Mouse (Mus musculus) Patski (cell line): ENCODE data around the gene Med13l. TPM values are rescaled to one million over a fixed set of nuclear protein-coding genes. Genes with fewer than 3 reads are reported as not detected.

Experiments used
- ATAC-seq: fragments of 100-300 bp; one replicate; pipeline ENCODE4 v1.8.0; 2021
- CTCF ChIA-PET: fragments of 350-600 bp; sonication (Branson Sonifier 250); formaldehyde crosslinking; loops from one replicate; lab custom pipeline; 2022; ENCODE audit warnings: inconsistent platforms; lab: Charles Lee
- POLR2A ChIA-PET: fragments of 350-600 bp; sonication (Branson Sonifier 250); formaldehyde crosslinking; loops from one replicate; lab custom pipeline; 2022; ENCODE audit warnings: antibody characterized with exemption, inconsistent platforms; lab: Charles Lee
- DNase-seq: peaks from one replicate; pipeline ENCODE4 v3.0.0-alpha.2; 2011; ENCODE audit warnings: low read depth, low spot score
- H3K27me3 ChIP-seq: fragments of 371-371 bp; one replicate; pipeline ENCODE4 v1.5.1; 2021
- CTCF ChIP-seq: fragments of 100-300 bp; IDR thresholded peaks from one replicate; pipeline ENCODE4 v1.5.1; 2021
- in situ Hi-C: fragments of 300-500 bp; cut with MboI; formaldehyde crosslinking; loops from 3 replicates; pipeline ENCODE4 v1.11.1; 2018; ENCODE audit warnings: low pct_unique_long_range_greater_than_20kb, mixed read lengths
- polyA plus RNA-seq: library from polyadenylated mRNA; unstranded; gene quantifications from one replicate; pipeline ENCODE4 v1.2.3, GENCODE M21; 2021

Gene Med13l
- polyA plus RNA-seq, 1 experiment from 2014 or later: 35.3 TPM

DNA sequence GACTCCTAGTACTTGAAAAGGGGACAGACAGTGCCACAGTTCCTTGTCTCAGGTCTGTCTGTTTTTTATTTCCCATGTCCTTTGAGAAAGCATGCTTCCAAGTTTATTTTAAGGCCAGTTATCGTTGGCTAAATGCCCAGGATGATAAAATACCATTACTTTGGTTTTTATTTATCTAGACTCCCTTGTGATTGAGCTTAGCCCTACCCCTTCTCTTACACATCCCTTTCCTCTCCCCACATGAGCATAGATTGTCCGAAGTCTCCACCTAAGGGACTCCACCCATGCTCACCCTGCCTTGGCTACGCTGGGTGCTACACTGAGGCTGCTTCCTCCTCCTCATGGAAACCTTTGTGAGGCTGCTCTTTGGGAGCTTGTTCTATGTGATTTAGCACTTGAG lies 115.2 kb downstream of the Med13l start:
- in situ Hi-C loops: no loop called here
- ATAC-seq (no peak), DNase-seq (no peak)
- no peak for TF ChIP-seq CTCF
- POLR2A ChIA-PET: no interaction called here
- H3K27me3 ChIP-seq: no peaks in the 10 kb centered on the region
- CTCF ChIA-PET: interaction anchor here (1.0 to 1.4 kb wide), 2 partner anchors 8 to 12 kb away, joined by 3 to 4 read pairs; no protein-coding TSS in a partner anchor

DNA sequence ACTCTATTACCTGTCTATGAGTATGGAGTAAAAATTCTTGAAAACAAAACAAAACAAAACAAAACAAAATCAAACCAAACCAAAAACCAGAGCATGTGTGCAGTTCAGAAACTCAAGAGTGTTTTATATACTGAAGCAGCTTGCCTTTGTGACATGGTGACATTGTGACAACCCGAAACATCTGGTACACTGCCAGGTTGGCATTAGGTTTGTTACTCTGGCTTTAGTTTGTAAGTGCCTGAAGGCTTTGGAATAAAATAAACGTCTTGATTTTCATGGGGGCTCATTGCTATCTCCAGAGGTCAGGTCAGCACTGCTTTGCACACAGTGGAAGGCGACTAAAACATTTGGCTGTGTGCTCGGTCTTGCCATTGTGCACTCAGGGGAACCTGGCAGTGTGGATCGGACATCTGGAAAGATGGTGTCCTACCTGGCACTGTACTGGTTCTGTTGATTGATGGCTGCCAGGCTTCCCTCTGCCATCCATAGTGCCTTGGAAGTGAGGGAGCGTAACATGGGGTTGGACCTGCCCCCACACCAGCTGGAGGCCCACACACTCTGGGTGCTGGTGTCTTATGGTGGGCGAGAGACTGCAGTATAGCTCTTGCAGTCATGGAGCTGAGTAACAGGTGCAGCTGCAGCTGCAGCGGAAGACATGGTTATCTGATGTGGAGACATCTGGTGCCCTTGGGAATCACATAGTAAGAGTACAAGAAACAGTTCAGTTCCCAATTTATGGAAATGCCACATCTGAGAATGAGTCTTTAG lies 115.9 kb downstream of the Med13l start:
- ATAC-seq: no peak
- TF ChIP-seq CTCF: no peak
- in situ Hi-C loops: no loop called here
- ChIA-PET POLR2A (no interaction called here), CTCF (interaction anchor here (1.0 to 1.4 kb wide), 2 partner anchors 9 to 12 kb away, joined by 3 to 4 read pairs; no protein-coding TSS in a partner anchor)
- no peaks in the 10 kb centered on the region for H3K27me3 ChIP-seq
- no peak for DNase-seq

DNA sequence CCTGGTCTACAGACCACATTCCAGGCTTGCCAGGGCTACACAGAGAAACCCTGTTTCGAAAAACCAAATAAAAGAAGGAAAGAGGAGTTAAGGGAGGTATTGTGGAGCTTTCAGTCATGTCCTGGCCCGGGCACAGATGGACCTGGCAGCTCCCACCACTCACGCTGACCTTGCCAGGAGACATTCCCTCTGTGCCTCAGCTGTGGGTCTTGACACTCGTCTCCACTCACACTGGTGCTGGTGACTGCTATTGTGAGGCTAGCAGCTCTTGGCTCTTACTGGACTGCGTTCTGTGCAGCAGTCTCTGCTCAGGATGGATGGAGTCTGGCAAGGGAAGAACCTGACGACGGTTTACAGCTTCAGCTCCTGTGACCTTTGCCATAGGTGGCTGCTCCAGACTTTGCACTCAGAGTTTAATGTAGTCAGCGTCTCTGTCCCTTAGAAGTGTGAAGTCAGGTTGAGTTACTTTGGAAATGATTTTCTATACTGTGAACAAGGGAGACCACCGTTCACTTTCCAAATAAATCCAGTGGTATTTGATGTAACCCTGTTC lies 118.9 kb downstream of the Med13l start:
- in situ Hi-C loops: no loop called here
- TF ChIP-seq CTCF: no peak
- CTCF ChIA-PET: no interaction called here
- DNase-seq: no peak
- POLR2A ChIA-PET: no interaction called here
- no peaks in the 10 kb centered on the region for H3K27me3 ChIP-seq
- no peak for ATAC-seq

DNA sequence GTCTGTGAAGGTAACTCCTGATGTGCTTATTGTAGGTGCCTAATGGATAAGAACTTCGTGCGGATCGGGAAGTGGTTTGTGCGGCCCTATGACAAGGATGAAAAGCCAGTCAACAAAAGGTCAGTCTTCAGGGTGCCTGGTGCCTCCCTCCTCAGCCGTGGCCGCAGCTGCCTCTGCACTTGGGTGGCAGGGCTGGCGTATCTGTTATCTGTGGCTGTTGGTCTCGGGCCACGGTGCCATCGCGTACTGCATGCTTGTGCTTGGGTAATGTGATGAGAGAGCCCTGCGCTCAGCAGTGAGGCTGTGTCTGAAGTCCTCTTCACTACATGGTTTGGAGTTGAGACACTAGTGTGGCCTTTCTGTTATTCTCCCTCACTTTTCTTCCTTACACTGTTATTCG lies 120.4 kb downstream of the Med13l start:
- in situ Hi-C loops: no loop called here
- ChIA-PET POLR2A (no interaction called here), CTCF (no interaction called here)
- no peak for TF ChIP-seq CTCF
- H3K27me3 ChIP-seq: no peaks in the 10 kb centered on the region
- ATAC-seq (no peak), DNase-seq (no peak)

DNA sequence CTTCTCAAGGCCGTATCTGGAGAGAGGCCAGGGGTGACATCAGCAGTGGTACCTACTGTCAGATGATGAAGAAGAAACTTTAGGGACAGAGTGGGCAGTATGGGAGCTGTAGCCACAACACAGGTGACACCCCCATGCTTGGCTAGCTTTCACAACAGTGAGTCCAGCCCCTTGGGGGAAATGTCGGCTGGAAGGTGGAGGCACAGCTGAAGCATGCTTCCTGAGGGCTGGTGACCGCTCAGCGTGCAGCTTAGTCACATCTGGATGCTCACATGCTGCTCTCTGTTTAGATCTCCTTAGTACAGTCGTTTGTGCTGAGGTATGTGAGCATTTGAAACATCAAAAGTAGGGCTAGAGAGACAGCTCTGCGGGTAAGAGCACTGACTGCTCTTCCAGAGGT lies 121.5 kb downstream of the Med13l start:
- DNase-seq: no peak
- in situ Hi-C loops: no loop called here
- no peak for TF ChIP-seq CTCF
- CTCF ChIA-PET: interaction anchor here (1.6 kb wide), 1 partner anchor 87 kb away, joined by 5 read pairs; no protein-coding TSS in a partner anchor
- POLR2A ChIA-PET: interaction anchor here (1.7 kb wide), 1 partner anchor 22 kb away, joined by 3 read pairs; no protein-coding TSS in a partner anchor
- peak; percentile 54 for ATAC-seq
- H3K27me3 ChIP-seq: no peaks in the 10 kb centered on the region

DNA sequence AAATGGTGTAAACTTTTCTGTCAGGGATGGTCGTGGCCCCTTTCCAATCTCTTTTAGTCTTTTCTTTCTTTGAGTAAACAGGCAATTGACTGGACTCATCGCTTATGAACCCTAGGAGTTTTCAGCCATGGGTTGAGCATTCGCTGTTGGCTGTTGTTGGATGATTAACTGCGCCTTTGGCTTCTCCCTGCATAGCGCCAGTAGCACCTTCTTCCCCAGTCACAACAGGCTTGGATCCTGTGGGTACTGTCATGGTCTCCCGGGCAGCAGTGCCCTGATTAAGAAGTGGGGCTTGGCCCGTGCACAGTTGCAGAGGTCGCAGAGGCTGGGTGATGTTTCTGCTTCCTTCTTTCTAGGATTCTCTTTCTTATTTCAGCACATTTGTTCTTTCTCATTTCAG lies 124.7 kb downstream of the Med13l start:
- H3K27me3 ChIP-seq: no peaks in the 10 kb centered on the region
- CTCF ChIA-PET: interaction anchor here (1.0 to 1.2 kb wide), 2 partner anchors 13 to 21 kb away, joined by 3 to 4 read pairs; no protein-coding TSS in a partner anchor
- in situ Hi-C loops: no loop called here
- ATAC-seq: no peak
- POLR2A ChIA-PET: interaction anchor here (0.6 kb wide), 1 partner anchor 46 kb away, joined by 3 read pairs; no protein-coding TSS in a partner anchor
- TF ChIP-seq CTCF: no peak
- no peak for DNase-seq

DNA sequence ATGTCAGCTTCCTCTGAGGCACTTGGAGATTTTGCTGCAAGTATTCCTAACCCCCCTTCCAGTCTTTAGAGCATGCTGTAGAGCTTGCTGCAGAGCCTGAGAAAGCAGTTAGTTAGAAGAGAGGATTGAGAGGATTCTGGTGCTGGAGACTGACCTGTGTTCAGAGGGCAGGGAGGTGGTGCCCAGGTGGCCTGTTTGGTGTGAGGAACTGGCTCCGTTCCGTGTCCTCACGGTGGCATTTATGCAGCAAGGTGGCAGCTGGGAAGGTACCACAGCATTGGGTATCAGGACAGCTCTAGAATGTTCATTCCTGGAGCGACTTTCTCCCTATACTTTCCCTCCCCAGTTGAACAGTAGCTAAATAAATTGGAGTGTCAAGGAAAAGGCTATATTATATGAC lies 125.5 kb downstream of the Med13l start:
- POLR2A ChIA-PET: no interaction called here
- H3K27me3 ChIP-seq: no peaks in the 10 kb centered on the region
- DNase-seq (no peak), ATAC-seq (no peak)
- in situ Hi-C loops: no loop called here
- CTCF ChIA-PET: interaction anchor here (1.0 to 1.2 kb wide), 2 partner anchors 14 to 21 kb away, joined by 3 to 4 read pairs; no protein-coding TSS in a partner anchor
- no peak for TF ChIP-seq CTCF

DNA sequence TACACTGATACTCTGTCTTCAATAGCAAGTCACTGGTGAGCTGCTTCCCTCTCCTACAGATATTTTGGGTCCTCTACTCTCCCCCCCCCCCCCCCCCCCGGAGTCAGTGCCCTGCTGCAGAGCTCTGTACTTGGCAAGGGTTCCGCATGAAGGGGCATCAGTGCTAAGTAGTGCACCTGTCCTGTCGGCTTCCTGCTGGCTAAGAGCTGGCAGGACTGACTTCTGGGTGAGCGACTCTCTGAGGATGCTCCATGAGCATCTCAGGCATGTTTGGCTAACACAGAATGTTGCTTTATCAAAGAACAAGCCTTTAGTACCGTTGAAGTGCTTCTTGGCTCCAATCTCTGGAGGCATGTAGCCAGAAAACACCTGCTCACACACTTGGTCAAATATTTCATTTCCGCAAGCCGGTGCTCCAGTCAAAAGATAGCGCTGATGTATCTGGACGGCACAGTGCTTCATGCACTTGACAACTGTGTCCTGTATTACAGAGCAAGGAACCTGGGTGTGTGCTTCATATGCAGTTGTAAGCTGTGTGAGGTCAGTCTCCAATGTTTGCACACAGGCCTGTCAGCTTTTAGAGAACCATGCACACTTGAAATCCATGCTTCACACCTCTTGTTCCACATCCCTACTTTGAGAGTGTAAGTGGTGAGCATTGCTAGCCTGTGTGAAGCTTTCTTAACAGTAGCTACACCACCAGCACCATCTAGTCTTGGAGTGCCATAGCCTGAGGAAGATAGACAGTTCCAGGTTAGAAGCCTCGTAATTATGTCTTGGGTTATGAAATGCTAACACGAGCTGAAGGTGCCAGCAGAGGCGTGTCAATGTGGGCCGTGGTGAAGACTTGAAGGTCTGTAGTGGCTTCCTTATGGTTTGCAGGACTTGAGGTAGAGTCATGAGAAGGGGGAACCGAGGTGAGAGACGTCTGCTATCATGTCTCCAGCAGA lies 128.7 kb downstream of the Med13l start:
- DNase-seq (no peak), ATAC-seq (no peak)
- TF ChIP-seq CTCF: no peak
- POLR2A ChIA-PET: interaction anchor here (0.7 kb wide), 1 partner anchor 395 kb away, joined by 3 read pairs; no protein-coding TSS in a partner anchor
- CTCF ChIA-PET: interaction anchor here (1.5 to 2.9 kb wide), 2 partner anchors 16 to 34 kb away, joined by 3 to 15 read pairs; no protein-coding TSS in a partner anchor
- in situ Hi-C loops: no loop called here
- no peaks in the 10 kb centered on the region for H3K27me3 ChIP-seq

DNA sequence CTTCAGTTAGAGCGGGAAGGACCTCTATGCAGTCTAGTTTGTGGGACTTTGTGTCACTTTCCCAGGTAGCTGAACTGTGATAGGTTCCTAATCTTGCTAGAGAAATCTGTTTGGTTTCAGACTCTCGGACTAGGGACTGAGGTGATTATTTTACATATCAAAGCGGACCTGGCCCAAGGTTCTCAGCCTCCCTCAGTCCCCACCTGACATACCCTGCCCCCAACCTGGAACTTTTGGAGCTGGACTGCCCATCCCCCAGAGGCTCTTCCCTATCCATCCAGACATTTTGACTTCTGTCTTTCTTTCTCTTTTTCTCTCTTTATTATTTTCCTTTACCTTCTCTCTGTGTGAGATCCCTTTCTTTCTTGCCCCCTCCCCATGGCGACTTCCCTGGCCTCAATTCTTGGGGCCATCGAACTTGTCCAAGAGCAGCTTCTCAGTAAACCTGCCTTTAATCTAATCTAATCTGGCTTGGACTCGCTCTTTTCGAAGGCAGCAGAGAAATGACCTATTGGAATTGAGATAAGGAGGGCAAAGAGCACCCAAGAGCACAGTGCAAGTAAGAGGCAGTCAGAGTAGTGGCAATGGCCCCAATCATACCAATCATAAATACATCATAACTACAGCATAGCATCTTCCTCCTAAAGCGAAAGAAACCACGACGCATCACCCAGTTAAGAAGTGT lies 130.7 kb downstream of the Med13l start:
- DNase-seq: no peak
- ATAC-seq: no peak
- in situ Hi-C loops: no loop called here
- ChIA-PET POLR2A (interaction anchor here (0.6 kb wide), 1 partner anchor 100 kb away, joined by 8 read pairs; no protein-coding TSS in a partner anchor), CTCF (interaction anchor here (2.3 kb wide), 1 partner anchor 12 kb away, joined by 10 read pairs; no protein-coding TSS in a partner anchor)
- no peak for TF ChIP-seq CTCF
- H3K27me3 ChIP-seq: no peaks in the 10 kb centered on the region

DNA sequence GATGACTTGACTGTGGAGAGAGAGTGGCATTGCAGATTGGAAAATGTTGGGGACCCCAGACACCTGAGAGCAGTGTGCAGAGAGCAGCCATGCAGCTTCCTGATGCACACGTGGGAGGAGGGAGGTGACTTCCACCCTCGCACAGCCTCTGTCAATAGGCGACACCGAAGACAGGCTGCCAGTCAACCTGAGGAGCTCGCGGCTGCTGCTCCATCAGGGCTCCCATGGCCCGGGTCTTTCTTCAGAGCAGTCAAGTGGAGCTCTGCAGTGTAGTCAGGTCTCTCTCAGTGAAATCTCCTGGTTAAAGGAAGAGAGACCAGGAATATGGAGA lies 131.2 kb downstream of the Med13l start:
- DNase-seq (no peak), ATAC-seq (no peak)
- TF ChIP-seq CTCF: no peak
- no peaks in the 10 kb centered on the region for H3K27me3 ChIP-seq
- POLR2A ChIA-PET: no interaction called here
- CTCF ChIA-PET: interaction anchor here (2.3 kb wide), 1 partner anchor 11 kb away, joined by 10 read pairs; no protein-coding TSS in a partner anchor
- in situ Hi-C loops: no loop called here
